Mouse (Mus musculus) heart, embryonic 14.5 days (tissue): Measurements from ENCODE around the gene Atg2b. TPM values are rescaled to one million over a fixed set of nuclear protein-coding genes. Genes with fewer than 3 reads are reported as not detected.

Source experiments
- ATAC-seq: fragments of 200-750 bp; cut with Nextera tagmentation; 2 replicates; pipeline ENCODE4 v1.8.0; 2017; ENCODE audit warnings: low read depth, moderate TSS enrichment; ENCODE audit not compliant: insufficient number of reproducible peaks, insufficient read depth, low FRiP score
- H3K27ac ChIP-seq, 2 experiments: fragments of 200-500 bp in 1 of 2; fragments of 300-500 bp in 1 of 2; sonication (generic) in 1 of 2; replicated peaks in 1 of 2; 2 replicates each; pipeline ENCODE4 v1.5.1; 2012 to 2014; ENCODE audit warnings: low read depth in 2 of 2, low read length in 2 of 2, control low read depth in 1 of 2, mild to moderate bottlenecking in 1 of 2, mixed read lengths in 1 of 2; ENCODE audit not compliant: control insufficient read depth in 1 of 2, insufficient read depth in 1 of 2
- H3K27me3 ChIP-seq: fragments of 300-500 bp; sonication (generic); 2 replicates; pipeline ENCODE4 v1.6.1; 2014; ENCODE audit warnings: mild to moderate bottlenecking, low read length, control low read depth; ENCODE audit not compliant: control insufficient read depth, insufficient read depth
- H3K36me3 ChIP-seq: fragments of 300-500 bp; sonication (generic); 2 replicates; pipeline ENCODE4 v1.6.1; 2014; ENCODE audit warnings: mild to moderate bottlenecking, control low read depth, low read length, mixed read lengths; ENCODE audit not compliant: control insufficient read depth, insufficient read depth
- H3K4me1 ChIP-seq, 2 experiments: fragments of 200-500 bp in 1 of 2; fragments of 300-500 bp in 1 of 2; sonication (generic) in 1 of 2; 2 replicates each; pipeline ENCODE4 v1.6.1; 2012 to 2014; ENCODE audit warnings: low read length in 2 of 2, control low read depth in 1 of 2, mixed read lengths in 1 of 2; ENCODE audit not compliant: control insufficient read depth in 2 of 2, insufficient read depth in 2 of 2
- H3K4me2 ChIP-seq: fragments of 300-500 bp; sonication (generic); 2 replicates; pipeline ENCODE4 v1.6.1; 2014; ENCODE audit warnings: mild to moderate bottlenecking, low read length
- H3K4me3 ChIP-seq, 2 experiments: fragments of 200-500 bp in 1 of 2; fragments of 300-500 bp in 1 of 2; sonication (generic) in 1 of 2; 2 replicates each; pipeline ENCODE4 v1.5.1; 2012 to 2014; ENCODE audit warnings: low read length in 2 of 2, mild to moderate bottlenecking in 2 of 2, control low read depth in 1 of 2, low read depth in 1 of 2, moderate library complexity in 1 of 2; ENCODE audit not compliant: control insufficient read depth in 1 of 2, insufficient read depth in 1 of 2
- H3K9ac ChIP-seq: fragments of 300-500 bp; sonication (generic); 2 replicates; pipeline ENCODE4 v1.6.1; 2014; ENCODE audit warnings: mild to moderate bottlenecking, low read length
- H3K9me3 ChIP-seq: fragments of 300-500 bp; sonication (generic); 2 replicates; pipeline ENCODE4 v1.6.1; 2016; ENCODE audit warnings: low read length, control low read depth; ENCODE audit not compliant: control insufficient read depth
- WGBS: fragments of 180-500 bp; shearing (Covaris S2); extraction: QIAGEN DNeasy Blood & Tissue Kit; methylation state at CpG from one replicate; pipeline ENCODE4 v1.1.7; 2014; 5-methylcytosine and 5-hydroxymethylcytosine counted together
- polyA plus RNA-seq: library from polyadenylated mRNA; unstranded; fragments of >200 nt; fragmentation: Nextera tagmentation; extraction: Ambion mirVana; gene quantifications from 2 replicates; pipeline ENCODE4 v1.2.1, GENCODE M21; 2014

The Atg2b gene
- polyA plus RNA-seq, 1 experiment from 2014 or later = 10.6 TPM

DNA sequence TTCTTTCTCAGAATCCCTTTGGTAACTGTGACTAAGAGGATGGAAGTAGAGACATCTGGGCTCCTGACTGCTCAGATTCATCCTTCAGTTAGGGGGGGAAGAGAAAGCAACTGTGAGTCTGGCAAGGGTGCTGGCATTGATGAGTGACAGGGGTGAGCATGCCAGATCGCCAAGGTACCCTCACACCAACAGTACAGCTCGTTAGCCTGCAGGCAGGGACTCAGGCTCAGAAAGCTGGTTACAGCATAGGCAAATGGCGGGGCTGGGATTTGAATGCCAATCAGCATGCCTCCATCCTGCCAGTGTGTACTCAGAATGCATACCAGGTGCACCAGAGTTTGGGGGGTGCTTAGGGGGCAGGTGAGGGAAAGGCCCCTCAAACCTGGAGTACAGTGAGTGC, 113.1 kb downstream of the Atg2b start:
- H3K27me3 ChIP-seq = no peaks in the 10 kb centered on the region
- no peaks in the 10 kb centered on the region for H3K36me3 ChIP-seq
- 56% methylated on average over 3 of the region's 3 CpGs for WGBS
- no peak overlapping the region for H3K27ac ChIP-seq
- no peak for ATAC-seq
- H3K9me3 ChIP-seq = peaks cover 11% of the 10 kb centered on the region
- H3K4me3 ChIP-seq = no peak overlapping the region
- no peak overlapping the region for H3K9ac ChIP-seq
- H3K4me1 ChIP-seq = peaks cover 3 to 6% of the 10 kb centered on the region in 2 experiments; a peak in 1 of 4 replicates
- no peak overlapping the region for H3K4me2 ChIP-seq

Other genes with a start within 250 kb of the Atg2b start
- gene D430019H16Rik, start 231.4 kb downstream of the Atg2b start, polyA plus RNA-seq = 0.30 and 0.72 TPM in 2 replicates
- 0.08 and 0.15 TPM in 2 replicates for gene Bdkrb2, start 122.0 kb downstream of the Atg2b start, polyA plus RNA-seq
- 0.15 TPM in 1 of 2 replicates, not detected in the other for gene Bdkrb1, start 82.1 kb downstream of the Atg2b start, polyA plus RNA-seq
- gene Gskip, start 382 bp downstream of the Atg2b start, polyA plus RNA-seq = 21.3 and 25.4 TPM in 2 replicates
- 0.07 and 0.11 TPM in 2 replicates for gene Ak7, start 20.8 kb upstream of the Atg2b start, polyA plus RNA-seq
- 118 and 120 TPM in 2 replicates for gene Papola, start 99.5 kb upstream of the Atg2b start, polyA plus RNA-seq